Mouse (Mus musculus): ENCODE measurements around the gene Oit3. TPM values are rescaled to one million over a fixed set of nuclear protein-coding genes. Genes with fewer than 3 reads are reported as not detected.

The Oit3 gene
- 6.2 TPM for polyA plus RNA-seq (2014; fragmentation: Illumina TruSeq; extraction: RNeasy Lipid Tissue Mini Kit (QIAGEN cat#74804); ENCODE audit: low read depth, low replicate concordance)

DNA sequence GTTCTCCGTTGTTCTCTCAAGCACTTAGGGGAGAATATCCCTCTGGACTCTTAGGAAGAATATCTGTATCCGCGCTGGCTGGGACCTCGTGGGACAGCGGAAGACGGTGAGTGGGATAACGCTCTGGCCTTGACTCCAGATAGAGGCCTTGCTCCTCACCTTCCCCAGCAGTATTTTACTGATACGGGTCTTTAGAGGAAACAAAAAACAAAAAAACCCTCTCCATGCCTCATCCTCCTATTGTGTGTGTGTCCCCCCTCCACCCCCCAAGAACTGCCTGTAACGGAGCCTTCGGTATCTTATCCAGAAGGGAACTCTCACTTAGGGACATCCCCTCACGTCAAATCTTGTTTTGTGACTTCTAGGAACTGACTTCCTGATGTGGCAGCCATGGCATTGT, at the start of gene Oit3:
TSS of gene Oit3 (minus strand) at position 44 of the 400 bp plus-strand sequence.

DNA sequence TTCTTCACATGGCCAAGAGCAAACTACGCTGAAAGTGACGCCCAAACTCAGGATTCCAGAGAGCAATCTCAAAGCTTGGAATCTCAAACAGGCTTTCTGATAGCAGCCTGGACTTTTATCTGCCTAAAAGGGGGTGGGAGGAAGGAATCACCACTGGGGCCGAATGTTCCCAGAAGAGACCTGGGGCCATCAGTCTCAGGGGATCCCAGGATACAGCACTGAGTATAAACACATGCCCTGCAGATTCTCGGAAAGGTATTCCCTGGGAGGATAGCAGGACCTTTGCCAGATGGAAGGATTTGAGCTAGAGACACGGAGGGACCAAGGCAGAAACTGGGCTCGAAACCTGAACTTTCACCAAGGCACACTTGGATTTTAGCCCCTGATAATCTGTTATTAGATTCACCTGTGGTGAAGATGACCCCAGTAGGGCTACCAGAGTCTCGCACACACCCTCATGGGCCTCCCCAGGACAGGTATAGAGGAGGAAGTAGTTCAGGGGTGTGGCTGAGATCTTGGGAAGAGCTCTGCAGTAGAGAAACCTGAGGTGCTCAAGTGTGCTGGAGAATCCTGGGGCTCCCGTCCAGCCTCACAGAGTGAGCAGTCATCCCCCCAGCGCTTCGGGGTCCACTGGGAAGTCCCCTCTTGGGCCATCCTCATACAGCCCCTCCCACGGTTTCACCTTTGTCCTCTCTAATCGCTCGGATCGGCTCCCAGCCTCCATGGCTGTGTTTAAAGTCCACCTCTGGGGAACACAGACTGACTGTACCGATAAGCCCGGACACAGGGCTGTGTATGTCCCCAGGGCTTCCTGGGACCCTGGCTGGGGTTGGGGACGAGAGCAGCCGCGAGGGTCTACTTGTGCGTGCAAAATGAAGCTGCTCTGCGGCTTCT, 38.4 kb downstream of the Oit3 start, which contains the start of gene Pla2g12b:
TSS of gene Pla2g12b (plus strand) at position 762 of the 894 bp plus-strand sequence.

DNA sequence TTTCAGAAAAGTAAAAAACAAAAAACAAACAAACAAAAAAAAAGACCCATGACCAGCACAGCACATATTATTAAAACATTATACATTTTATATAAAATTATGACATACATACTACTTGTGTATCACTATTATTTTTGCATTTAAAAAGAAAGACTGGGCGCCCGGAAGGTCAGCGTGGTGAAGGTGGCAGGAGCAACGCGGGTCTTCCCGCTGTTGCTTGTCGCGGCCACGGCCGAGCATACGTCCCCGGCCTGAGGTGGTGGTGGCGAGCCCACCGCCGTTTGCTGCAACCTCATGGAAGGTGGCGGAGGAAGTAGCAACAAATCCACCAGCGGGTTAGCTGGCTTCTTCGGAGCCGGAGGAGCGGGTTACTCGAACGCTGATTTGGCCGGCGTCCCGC, 46.1 kb downstream of the Oit3 start, which contains the start of gene Gm10273:
TSS of gene Gm10273 (plus strand) at position 172 of the 400 bp plus-strand sequence.

Other genes with a start within 250 kb of the Oit3 start
- 114 TPM for gene Sept10, start 219.9 kb downstream of the Oit3 start, polyA plus RNA-seq (2014; fragmentation: Illumina TruSeq; extraction: RNeasy Lipid Tissue Mini Kit (QIAGEN cat#74804); ENCODE audit: low read depth, low replicate concordance)
- 121 TPM for gene Sowahc, start 219.8 kb downstream of the Oit3 start, polyA plus RNA-seq (2014; fragmentation: Illumina TruSeq; extraction: RNeasy Lipid Tissue Mini Kit (QIAGEN cat#74804); ENCODE audit: low read depth, low replicate concordance)
- 59.5 TPM for gene P4ha1, start 118.5 kb downstream of the Oit3 start, polyA plus RNA-seq (2014; fragmentation: Illumina TruSeq; extraction: RNeasy Lipid Tissue Mini Kit (QIAGEN cat#74804); ENCODE audit: low read depth, low replicate concordance)
- 5.1 TPM for gene Gm10273, start 46.1 kb downstream of the Oit3 start, polyA plus RNA-seq (2014; fragmentation: Illumina TruSeq; extraction: RNeasy Lipid Tissue Mini Kit (QIAGEN cat#74804); ENCODE audit: low read depth, low replicate concordance)
- not detected for gene Pla2g12b, start 38.1 kb downstream of the Oit3 start, polyA plus RNA-seq (2014; fragmentation: Illumina TruSeq; extraction: RNeasy Lipid Tissue Mini Kit (QIAGEN cat#74804); ENCODE audit: low read depth, low replicate concordance)
- not detected for gene Gm10322, start 174.3 kb upstream of the Oit3 start, polyA plus RNA-seq (2014; fragmentation: Illumina TruSeq; extraction: RNeasy Lipid Tissue Mini Kit (QIAGEN cat#74804); ENCODE audit: low read depth, low replicate concordance)
- gene Mcu, start 174.9 kb upstream of the Oit3 start, polyA plus RNA-seq (2014; fragmentation: Illumina TruSeq; extraction: RNeasy Lipid Tissue Mini Kit (QIAGEN cat#74804); ENCODE audit: low read depth, low replicate concordance), result 32.0 TPM

All from adrenal gland, adult 10 weeks (tissue).